Mouse (Mus musculus): ENCODE data around the gene Slc30a10. TPM values are rescaled to one million over a fixed set of nuclear protein-coding genes. Genes with fewer than 3 reads are reported as not detected.

Slc30a10 gene
- total and polyA plus RNA-seq, 3 experiments = not detected

- no peak for DNase-seq (ENCODE audit: extremely low read depth)
- no peaks in the 10 kb centered on the region for H3K9me3 ChIP-seq (replicated peaks; ENCODE audit: low read length)
- H3K4me2 ChIP-seq (ENCODE audit: insufficient read depth, low read depth, poor library complexity, severe bottlenecking) = no peak overlapping the region
- H3K9ac ChIP-seq (ENCODE audit: insufficient read depth, low read depth) = no peak overlapping the region
- TF ChIP-seq MAFK (IDR thresholded peaks at IDR 0.05; ENCODE audit: insufficient replicate concordance, low read length) = no peak
- TF ChIP-seq ZC3H11A (IDR thresholded peaks at IDR 0.05; ENCODE audit: low read depth, low read length) = no peak
- TF ChIP-seq EP300 (IDR thresholded peaks at IDR 0.05; ENCODE audit: low read length) = no peak
- TF ChIP-seq MYC (IDR thresholded peaks at IDR 0.05; ENCODE audit: low read depth, low read length) = no peak
- no peak for TF ChIP-seq CHD2 (IDR thresholded peaks at IDR 0.05; ENCODE audit: low read length)
- no peak for TF ChIP-seq UBTF (IDR thresholded peaks at IDR 0.05; ENCODE audit: low read depth, low read length)
- TF ChIP-seq TBP (conservative IDR thresholded peaks at IDR 0.05; ENCODE audit: low read depth, low read length) = no peak
- no peak for TF ChIP-seq ELF1 (IDR thresholded peaks at IDR 0.05; ENCODE audit: low read depth, low read length)
- no peak for TF ChIP-seq CTCF (conservative IDR thresholded peaks at IDR 0.05 in 1 of 2, IDR thresholded peaks at IDR 0.05 in 1 of 2; ENCODE audit: low read depth in 2 of 2, low read length in 2 of 2)
- no peak for TF ChIP-seq POLR2AphosphoS2 (IDR thresholded peaks at IDR 0.05; ENCODE audit: low read depth, low read length)
- TF ChIP-seq ETS1 (conservative IDR thresholded peaks at IDR 0.05; ENCODE audit: low read depth, low read length) = no peak
- no peak overlapping the region for H3K27ac ChIP-seq (ENCODE audit: insufficient read depth, low read depth)
- in situ Hi-C loops (cut with MboI; ENCODE audit: low pct_ligation_motif_present, low pct_unique_long_range_greater_than_20kb, low sequenced_read_pairs) (no loop called here), dilution Hi-C loops (cut with MboI; ENCODE audit: extremely low pct_ligation_motif_present, extremely low pct_unique_long_range_greater_than_20kb, low sequenced_read_pairs) (no loop called here)
- H3K36me3 ChIP-seq (replicated peaks in 1 of 2; ENCODE audit: control insufficient read depth in 1 of 2, insufficient read depth in 1 of 2, low read length in 1 of 2) = no peaks in the 10 kb centered on the region
- peaks cover 0 to 6% of the 10 kb centered on the region in 2 experiments; a peak in 2 of 4 replicates for H3K4me1 ChIP-seq (ENCODE audit: control insufficient read depth in 1 of 2, insufficient read depth in 2 of 2)
- H3K27me3 ChIP-seq (replicated peaks) = no peaks in the 10 kb centered on the region
- H3K4me3 ChIP-seq (replicated peaks in 1 of 3; ENCODE audit: low read depth in 2 of 3, low read length in 2 of 3, poor library complexity in 1 of 3) = no peak overlapping the region
- H3K79me2 ChIP-seq (replicated peaks; ENCODE audit: control insufficient read depth, extremely low read depth, insufficient read depth, poor library complexity, severe bottlenecking) = no peaks in the 10 kb centered on the region
Observed at GRCm38 (mm10) chr1:185489893-185490292, 35.2 kb downstream of the Slc30a10 start.

- H3K27ac ChIP-seq (ENCODE audit: insufficient read depth, low read depth) = no peak overlapping the region
- H3K9ac ChIP-seq (ENCODE audit: insufficient read depth, low read depth) = no peak overlapping the region
- DNase-seq (ENCODE audit: extremely low read depth) = no peak
- no peak for TF ChIP-seq USF2 (conservative IDR thresholded peaks at IDR 0.05; ENCODE audit: low read depth, low read length)
- no peak for TF ChIP-seq PAX5 (IDR thresholded peaks at IDR 0.05; ENCODE audit: low read length)
- TF ChIP-seq CHD2 (IDR thresholded peaks at IDR 0.05; ENCODE audit: low read length) = no peak
- TF ChIP-seq CTCF (conservative IDR thresholded peaks at IDR 0.05 in 1 of 2, IDR thresholded peaks at IDR 0.05 in 1 of 2; ENCODE audit: low read depth in 2 of 2, low read length in 2 of 2) = no peak
- TF ChIP-seq NRF1 (IDR thresholded peaks at IDR 0.05; ENCODE audit: low read depth, low read length) = no peak
- no peak for TF ChIP-seq MAX (IDR thresholded peaks at IDR 0.05; ENCODE audit: low read length)
- TF ChIP-seq MAZ (IDR thresholded peaks at IDR 0.05; ENCODE audit: low read depth, low read length) = no peak
- TF ChIP-seq KAT2A (IDR thresholded peaks at IDR 0.05; ENCODE audit: insufficient replicate concordance, low read length) = no peak
- TF ChIP-seq ZKSCAN1 (IDR thresholded peaks at IDR 0.05; ENCODE audit: borderline replicate concordance, low read depth, low read length) = no peak
- TF ChIP-seq ETS1 (conservative IDR thresholded peaks at IDR 0.05; ENCODE audit: low read depth, low read length) = no peak
- H3K4me2 ChIP-seq (ENCODE audit: insufficient read depth, low read depth, poor library complexity, severe bottlenecking) = no peak overlapping the region
- no peaks in the 10 kb centered on the region for H3K36me3 ChIP-seq (replicated peaks in 1 of 2; ENCODE audit: control insufficient read depth in 1 of 2, insufficient read depth in 1 of 2, low read length in 1 of 2)
- peaks cover 0 to 6% of the 10 kb centered on the region in 2 experiments; a peak in 2 of 4 replicates for H3K4me1 ChIP-seq (ENCODE audit: control insufficient read depth in 1 of 2, insufficient read depth in 2 of 2)
- H3K27me3 ChIP-seq (replicated peaks) = no peaks in the 10 kb centered on the region
- no peak overlapping the region for H3K4me3 ChIP-seq (replicated peaks in 1 of 3; ENCODE audit: low read depth in 2 of 3, low read length in 2 of 3, poor library complexity in 1 of 3)
- H3K79me2 ChIP-seq (replicated peaks; ENCODE audit: control insufficient read depth, extremely low read depth, insufficient read depth, poor library complexity, severe bottlenecking) = no peaks in the 10 kb centered on the region
- in situ Hi-C loops (cut with MboI; ENCODE audit: low pct_ligation_motif_present, low pct_unique_long_range_greater_than_20kb, low sequenced_read_pairs) = no loop called here
- dilution Hi-C loops (cut with MboI; ENCODE audit: extremely low pct_ligation_motif_present, extremely low pct_unique_long_range_greater_than_20kb, low sequenced_read_pairs) = no loop called here
- H3K9me3 ChIP-seq (replicated peaks; ENCODE audit: low read length) = no peaks in the 10 kb centered on the region
Observed at GRCm38 (mm10) chr1:185490603-185491002, 36.0 kb downstream of the Slc30a10 start.
